Mouse (Mus musculus) stomach, embryonic 14.5 days (tissue): ENCODE data around the gene Crim1. TPM values are rescaled to one million over a fixed set of nuclear protein-coding genes. Genes with fewer than 3 reads are reported as not detected.

Source experiments
- ATAC-seq: fragments of 200-750 bp; cut with Nextera tagmentation; 2 replicates; pipeline ENCODE4 v1.8.0; 2017; ENCODE audit warnings: low read depth, moderate TSS enrichment; ENCODE audit not compliant: insufficient number of reproducible peaks, insufficient read depth, low FRiP score
- H3K27ac ChIP-seq: fragments of 300-500 bp; sonication (generic); 2 replicates; pipeline ENCODE4 v1.5.1; 2014; ENCODE audit warnings: mild to moderate bottlenecking, low read length, moderate library complexity, mixed read lengths
- H3K27me3 ChIP-seq: fragments of 300-500 bp; sonication (generic); 2 replicates; pipeline ENCODE4 v1.6.1; 2014; ENCODE audit warnings: low read length, control low read depth, mixed read lengths; ENCODE audit not compliant: control insufficient read depth, insufficient read depth
- H3K36me3 ChIP-seq: fragments of 300-500 bp; sonication (generic); 2 replicates; pipeline ENCODE4 v1.6.1; 2014; ENCODE audit warnings: mild to moderate bottlenecking, control low read depth, low read length, moderate library complexity, mixed read lengths; ENCODE audit not compliant: control insufficient read depth, insufficient read depth
- H3K4me1 ChIP-seq: fragments of 300-500 bp; sonication (generic); 2 replicates; pipeline ENCODE4 v1.6.1; 2014; ENCODE audit warnings: low read length, control low read depth, mixed read lengths; ENCODE audit not compliant: control insufficient read depth, insufficient read depth
- H3K4me2 ChIP-seq: fragments of 300-500 bp; sonication (generic); replicated peaks from 2 replicates; pipeline ENCODE4 v1.6.1; 2014; ENCODE audit warnings: low read depth, low read length, control low read depth
- H3K4me3 ChIP-seq: fragments of 300-500 bp; sonication (generic); 2 replicates; pipeline ENCODE4 v1.5.1; 2014; ENCODE audit warnings: low read depth, low read length, control low read depth
- H3K9ac ChIP-seq: fragments of 300-500 bp; sonication (generic); replicated peaks from 2 replicates; pipeline ENCODE4 v1.6.1; 2014; ENCODE audit warnings: low read depth, mild to moderate bottlenecking, control low read depth, low read length, moderate library complexity, mixed read lengths
- H3K9me3 ChIP-seq: fragments of 300-500 bp; sonication (generic); 2 replicates; pipeline ENCODE4 v1.6.1; 2016; ENCODE audit warnings: low read depth, low read length, control low read depth; ENCODE audit not compliant: control insufficient read depth
- WGBS: fragments of 180-500 bp; shearing (Covaris S2); extraction: QIAGEN DNeasy Blood & Tissue Kit; methylation state at CpG from one replicate; pipeline ENCODE4 v1.1.7; 2014; 5-methylcytosine and 5-hydroxymethylcytosine counted together
- polyA plus RNA-seq: library from polyadenylated mRNA; unstranded; fragments of >200 nt; fragmentation: Nextera tagmentation; extraction: Ambion mirVana; gene quantifications from 2 replicates; pipeline ENCODE4 v1.2.1, GENCODE M21; 2014

Gene Crim1
- polyA plus RNA-seq, 1 experiment from 2014 or later = 4.9 TPM

- no peak overlapping the region for H3K9ac ChIP-seq
- H3K27me3 ChIP-seq = no peaks in the 10 kb centered on the region
- H3K4me3 ChIP-seq = no peak overlapping the region
- no peaks in the 10 kb centered on the region for H3K36me3 ChIP-seq
- H3K4me1 ChIP-seq = peaks cover 24% of the 10 kb centered on the region
- H3K27ac ChIP-seq = peak overlapping the region; percentile 63; the same call in 1 of the 2 replicates
- no peak overlapping the region for H3K4me2 ChIP-seq
- 56% methylated on average over 8 of the region's 8 CpGs for WGBS
- no peak for ATAC-seq
- no peaks in the 10 kb centered on the region for H3K9me3 ChIP-seq
Measured at GRCm38 (mm10) chr17:78272713-78273483, 72.8 kb downstream of the Crim1 start.

GRCm38 (mm10) chr17:78273875-78274274 lies 73.8 kb downstream of the Crim1 start:
- Histone ChIP-seq H3K4me3 (no peak overlapping the region), H3K9me3 (no peaks in the 10 kb centered on the region), H3K9ac (no peak overlapping the region), H3K27ac (no peak overlapping the region), H3K4me1 (peaks cover 21% of the 10 kb centered on the region), H3K4me2 (no peak overlapping the region), H3K27me3 (no peaks in the 10 kb centered on the region), H3K36me3 (no peaks in the 10 kb centered on the region)
- no peak for ATAC-seq
- 74% methylated on average over 7 of the region's 7 CpGs for WGBS

- no peak overlapping the region for H3K4me2 ChIP-seq
- 75% methylated on average over 7 of the region's 7 CpGs for WGBS
- ATAC-seq = no peak
Measured at GRCm38 (mm10) chr17:78274609-78275506, 74.8 kb downstream of the Crim1 start.

GRCm38 (mm10) chr17:78275507-78275813 lies 75.4 kb downstream of the Crim1 start:
- H3K27ac ChIP-seq = no peak overlapping the region
- H3K9ac ChIP-seq = no peak overlapping the region
- H3K27me3 ChIP-seq = no peaks in the 10 kb centered on the region
- no peak overlapping the region for H3K4me2 ChIP-seq
- no peak overlapping the region for H3K4me3 ChIP-seq
- H3K9me3 ChIP-seq = no peaks in the 10 kb centered on the region
- no peak for ATAC-seq
- peaks cover 21% of the 10 kb centered on the region for H3K4me1 ChIP-seq
- 47% methylated on average over 4 of the region's 4 CpGs for WGBS
- no peaks in the 10 kb centered on the region for H3K36me3 ChIP-seq

More at GRCm38 (mm10) chr17:78274609-78275506, 74.8 kb downstream of the Crim1 start:
- Histone ChIP-seq H3K36me3 (no peaks in the 10 kb centered on the region), H3K4me1 (peaks cover 21% of the 10 kb centered on the region), H3K4me3 (no peak overlapping the region), H3K9ac (no peak overlapping the region), H3K27ac (no peak overlapping the region), H3K27me3 (no peaks in the 10 kb centered on the region), H3K9me3 (no peaks in the 10 kb centered on the region)

- H3K9ac ChIP-seq = no peak overlapping the region
- H3K4me2 ChIP-seq = no peak overlapping the region
- no peak overlapping the region for H3K4me3 ChIP-seq
- ATAC-seq = no peak
- H3K9me3 ChIP-seq = no peaks in the 10 kb centered on the region
- no peaks in the 10 kb centered on the region for H3K27me3 ChIP-seq
- H3K27ac ChIP-seq = no peak overlapping the region
- 79% methylated on average over 12 of the region's 12 CpGs for WGBS
- H3K4me1 ChIP-seq = no peaks in the 10 kb centered on the region
- H3K36me3 ChIP-seq = no peaks in the 10 kb centered on the region; the same call in 1 of the 2 replicates
Measured at GRCm38 (mm10) chr17:78279191-78279590, 79.1 kb downstream of the Crim1 start.

GRCm38 (mm10) chr17:78280991-78281712 lies 81.1 kb downstream of the Crim1 start:
- ATAC-seq = 0 out of 2 replicates have a peak, but pooled peaks have one; percentile 24
- Histone ChIP-seq H3K27me3 (no peaks in the 10 kb centered on the region), H3K27ac (no peak overlapping the region), H3K4me1 (no peaks in the 10 kb centered on the region), H3K9ac (no peak overlapping the region), H3K36me3 (no peaks in the 10 kb centered on the region; the same call in 1 of the 2 replicates), H3K4me3 (no peak overlapping the region), H3K4me2 (no peak overlapping the region), H3K9me3 (no peaks in the 10 kb centered on the region)
- 51% methylated on average over 18 of the region's 18 CpGs for WGBS

GRCm38 (mm10) chr17:78283271-78283992 lies 83.4 kb downstream of the Crim1 start:
- Histone ChIP-seq H3K9me3 (no peaks in the 10 kb centered on the region), H3K4me2 (no peak overlapping the region), H3K4me3 (no peak overlapping the region), H3K27ac (no peak overlapping the region), H3K4me1 (0 out of 2 replicates have a peak, but pooled peaks cover 2% of the 10 kb centered on the region), H3K36me3 (no peaks in the 10 kb centered on the region; the same call in 1 of the 2 replicates), H3K9ac (no peak overlapping the region), H3K27me3 (no peaks in the 10 kb centered on the region)
- no peak for ATAC-seq
- 86% methylated on average over 11 of the region's 11 CpGs for WGBS
